Mouse (Mus musculus) limb, embryonic 14.5 days (tissue): Measurements from ENCODE around the gene Cfap61. TPM values are rescaled to one million over a fixed set of nuclear protein-coding genes. Genes with fewer than 3 reads are reported as not detected.
A peak's percentile ranks its signal among the peaks of the same experiment; 100 is the strongest.

Experiments used
- ATAC-seq: fragments of 200-750 bp; cut with Nextera tagmentation; 2 replicates; pipeline ENCODE4 v1.8.0; 2017; ENCODE audit warnings: low read depth, moderate number of reproducible peaks, moderate TSS enrichment; ENCODE audit not compliant: low FRiP score
- DNase-seq: peaks from one replicate; pipeline ENCODE4 v3.0.0-alpha.2; 2015; ENCODE audit warnings: low spot score
- H3K27ac ChIP-seq: fragments of 300-500 bp; sonication (generic); replicated peaks from 2 replicates; pipeline ENCODE4 v1.5.1; 2014; ENCODE audit warnings: low read depth, mild to moderate bottlenecking, low read length, moderate library complexity, mixed read lengths
- H3K27me3 ChIP-seq: fragments of 300-500 bp; sonication (generic); 2 replicates; pipeline ENCODE4 v1.6.1; 2014; ENCODE audit warnings: low read length, mixed read lengths; ENCODE audit not compliant: control insufficient read depth, insufficient read depth
- H3K36me3 ChIP-seq: fragments of 300-500 bp; sonication (generic); 2 replicates; pipeline ENCODE4 v1.6.1; 2014; ENCODE audit warnings: mild to moderate bottlenecking, low read length, moderate library complexity, mixed read lengths; ENCODE audit not compliant: control insufficient read depth, insufficient read depth
- H3K4me1 ChIP-seq: fragments of 300-500 bp; sonication (generic); 2 replicates; pipeline ENCODE4 v1.6.1; 2014; ENCODE audit warnings: antibody characterized with exemption, low read length, mixed read lengths; ENCODE audit not compliant: control insufficient read depth, insufficient read depth
- H3K4me2 ChIP-seq: fragments of 300-500 bp; sonication (generic); replicated peaks from 2 replicates; pipeline ENCODE4 v1.6.1; 2014; ENCODE audit warnings: low read depth, mild to moderate bottlenecking, low read length, moderate library complexity; ENCODE audit not compliant: severe bottlenecking
- H3K4me3 ChIP-seq: fragments of 300-500 bp; sonication (generic); replicated peaks from 2 replicates; pipeline ENCODE4 v1.5.1; 2014; ENCODE audit warnings: low read length
- H3K9ac ChIP-seq: fragments of 300-500 bp; sonication (generic); 2 replicates; pipeline ENCODE4 v1.6.1; 2014; ENCODE audit warnings: mild to moderate bottlenecking, low read depth, low read length, moderate library complexity; ENCODE audit not compliant: severe bottlenecking
- H3K9me3 ChIP-seq: fragments of 300-500 bp; sonication (generic); 2 replicates; pipeline ENCODE4 v1.6.1; 2016; ENCODE audit warnings: low read length; ENCODE audit not compliant: control insufficient read depth
- POLR2A ChIP-seq: fragments of 200-500 bp; IDR thresholded peaks from 2 replicates; pipeline ENCODE4 v1.8.0; 2012; ENCODE audit warnings: inconsistent platforms, mild to moderate bottlenecking, moderate library complexity, borderline replicate concordance; ENCODE audit not compliant: insufficient read depth, insufficient read length; ENCODE audit errors: extremely low read depth
- WGBS: fragments of 180-500 bp; shearing (Covaris S2); extraction: QIAGEN DNeasy Blood & Tissue Kit; methylation state at CpG from one replicate; pipeline ENCODE4 v1.1.7; 2014; 5-methylcytosine and 5-hydroxymethylcytosine counted together
- polyA plus RNA-seq, 2 experiments: library from polyadenylated mRNA; depleted of rRNA in 1 of 2; stranded (reverse) in 1 of 2; unstranded in 1 of 2; fragments of >200 nt; fragmentation: Nextera tagmentation in 1 of 2; extraction: Ambion mirVana in 1 of 2; gene quantifications; 2 replicates each; pipeline versions ENCODE4 v1.2.1 to v1.2.3; 2012 to 2014

Gene Cfap61
- polyA plus RNA-seq, 2 experiments: 0.15 TPM; not detected in 1

DNA sequence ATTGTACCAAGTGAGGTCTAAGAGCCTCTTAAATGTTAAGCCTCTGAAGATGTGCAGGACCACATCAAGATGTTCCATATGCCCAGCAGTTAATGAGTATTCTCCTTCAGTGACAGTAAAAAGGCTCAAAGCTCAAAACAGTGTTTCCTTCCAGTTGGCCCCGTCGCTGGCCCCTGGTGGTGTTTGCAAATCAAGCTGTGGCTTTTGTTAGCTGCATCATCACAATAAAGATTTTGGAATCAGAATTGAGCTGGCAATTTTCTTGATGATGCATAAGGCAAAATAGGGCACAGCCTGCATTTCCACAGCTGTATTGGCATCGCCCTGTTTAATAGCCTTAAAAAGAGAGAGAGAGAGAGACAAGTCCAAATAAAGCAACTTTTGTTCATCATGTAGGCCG, 45.0 kb downstream of the Cfap61 start:
- DNase-seq (no peak), ATAC-seq (no peak)
- Histone ChIP-seq H3K9ac (no peak overlapping the region), H3K9me3 (no peaks in the 10 kb centered on the region), H3K4me3 (no peak overlapping the region), H3K27me3 (no peaks in the 10 kb centered on the region), H3K36me3 (no peaks in the 10 kb centered on the region), H3K27ac (no peak overlapping the region), H3K4me1 (peaks cover 6% of the 10 kb centered on the region; the same call in 1 of the 2 replicates), H3K4me2 (no peak overlapping the region)
- TF ChIP-seq POLR2A: no peak
- 50% methylated on average over 4 of the region's 4 CpGs for WGBS

DNA sequence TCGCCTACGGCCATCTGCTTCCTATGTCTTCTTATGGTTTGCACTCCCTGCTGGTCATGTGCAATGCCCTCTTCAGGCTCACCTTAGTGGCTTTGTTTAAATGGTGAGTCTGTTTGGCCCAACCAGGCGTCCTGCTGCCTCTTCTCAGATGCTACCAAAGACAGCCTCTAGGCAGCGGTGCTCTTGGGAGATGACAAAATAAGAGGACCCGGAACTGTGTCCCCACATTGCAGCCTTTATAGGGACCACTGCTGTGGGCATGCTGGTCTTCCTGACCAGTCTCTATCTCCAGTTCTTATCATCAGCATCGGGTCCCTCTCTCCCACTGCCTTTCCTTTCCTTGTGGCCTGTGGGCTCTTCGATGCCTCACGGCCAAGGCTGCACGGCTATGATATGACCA, 46.3 kb downstream of the Cfap61 start:
- no peak for TF ChIP-seq POLR2A
- Histone ChIP-seq H3K9ac (no peak overlapping the region), H3K4me3 (no peak overlapping the region), H3K27me3 (no peaks in the 10 kb centered on the region), H3K4me2 (no peak overlapping the region), H3K27ac (no peak overlapping the region), H3K4me1 (peaks cover 6% of the 10 kb centered on the region; the same call in 1 of the 2 replicates), H3K9me3 (no peaks in the 10 kb centered on the region), H3K36me3 (no peaks in the 10 kb centered on the region)
- no peak for DNase-seq
- 87% methylated on average over 9 of the region's 9 CpGs for WGBS
- ATAC-seq: no peak

GRCm38 (mm10) chr2:145981699-145982112, 47.1 kb downstream of the Cfap61 start:
- Histone ChIP-seq H3K4me2 (no peak overlapping the region), H3K9me3 (no peaks in the 10 kb centered on the region), H3K36me3 (no peaks in the 10 kb centered on the region), H3K27ac (no peak overlapping the region), H3K4me3 (no peak overlapping the region), H3K27me3 (no peaks in the 10 kb centered on the region), H3K4me1 (peaks cover 6% of the 10 kb centered on the region; the same call in 1 of the 2 replicates), H3K9ac (0 out of 2 replicates have a peak overlapping the region, but pooled peaks have one; percentile 3)
- peak; percentile 17 for DNase-seq
- TF ChIP-seq POLR2A: no peak
- 25% methylated on average over 6 of the region's 6 CpGs for WGBS
- ATAC-seq: no peak

GRCm38 (mm10) chr2:145982317-145983045, 47.9 kb downstream of the Cfap61 start:
- no peaks in the 10 kb centered on the region for H3K27me3 ChIP-seq
- H3K9ac ChIP-seq: no peak overlapping the region
- no peak overlapping the region for H3K4me3 ChIP-seq
- 76% methylated on average over 9 of the region's 9 CpGs for WGBS
- H3K4me1 ChIP-seq: peaks cover 6% of the 10 kb centered on the region; the same call in 1 of the 2 replicates
- no peak for TF ChIP-seq POLR2A
- ATAC-seq (no peak), DNase-seq (no peak)
- no peak overlapping the region for H3K4me2 ChIP-seq
- no peak overlapping the region for H3K27ac ChIP-seq
- no peaks in the 10 kb centered on the region for H3K36me3 ChIP-seq
- H3K9me3 ChIP-seq: no peaks in the 10 kb centered on the region

- Histone ChIP-seq H3K4me1 (no peaks in the 10 kb centered on the region), H3K27ac (no peak overlapping the region), H3K4me3 (no peak overlapping the region), H3K36me3 (no peaks in the 10 kb centered on the region), H3K4me2 (no peak overlapping the region), H3K9ac (no peak overlapping the region), H3K27me3 (no peaks in the 10 kb centered on the region), H3K9me3 (no peaks in the 10 kb centered on the region)
- DNase-seq: no peak
- ATAC-seq: no peak
- TF ChIP-seq POLR2A: no peak
- WGBS: 75% methylated on average over 2 of the region's 2 CpGs
Observed at GRCm38 (mm10) chr2:145987757-145988156, 53.2 kb downstream of the Cfap61 start.
